Mouse (Mus musculus) spleen, postnatal 4 days (tissue): Measurements from ENCODE around the gene Ggt5.

ENCODE experiments used
- DNase-seq, 2 experiments: peaks; one replicate each; pipeline ENCODE4 v3.0.0; 2022; ENCODE audit warnings: low spot score in 2 of 2

Ggt5 gene

DNA sequence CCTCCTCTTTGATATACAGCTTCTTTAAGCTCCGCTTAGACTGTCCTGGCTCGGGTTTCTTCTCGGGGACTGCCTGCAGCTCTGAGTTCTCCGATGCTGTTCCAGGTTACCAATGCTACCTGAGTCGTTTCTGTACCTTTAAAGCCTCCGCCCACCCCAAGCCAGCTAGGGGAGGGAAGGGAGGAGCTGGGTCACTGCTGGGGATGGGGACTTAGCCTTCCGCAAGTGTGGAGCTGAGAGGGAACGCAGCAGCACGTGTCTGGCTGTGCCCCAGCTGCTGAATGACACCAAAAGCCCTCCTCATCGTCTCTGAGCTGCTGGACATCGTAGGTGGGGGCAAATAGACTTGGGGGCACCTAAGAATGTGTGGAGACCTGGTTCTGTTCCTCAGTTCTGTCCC, 20.7 kb upstream of the Ggt5 start:
- DNase-seq, result no peak

- no peak for DNase-seq
Measured at GRCm38 (mm10) chr10:75568851-75569250, 20.3 kb upstream of the Ggt5 start.

DNA sequence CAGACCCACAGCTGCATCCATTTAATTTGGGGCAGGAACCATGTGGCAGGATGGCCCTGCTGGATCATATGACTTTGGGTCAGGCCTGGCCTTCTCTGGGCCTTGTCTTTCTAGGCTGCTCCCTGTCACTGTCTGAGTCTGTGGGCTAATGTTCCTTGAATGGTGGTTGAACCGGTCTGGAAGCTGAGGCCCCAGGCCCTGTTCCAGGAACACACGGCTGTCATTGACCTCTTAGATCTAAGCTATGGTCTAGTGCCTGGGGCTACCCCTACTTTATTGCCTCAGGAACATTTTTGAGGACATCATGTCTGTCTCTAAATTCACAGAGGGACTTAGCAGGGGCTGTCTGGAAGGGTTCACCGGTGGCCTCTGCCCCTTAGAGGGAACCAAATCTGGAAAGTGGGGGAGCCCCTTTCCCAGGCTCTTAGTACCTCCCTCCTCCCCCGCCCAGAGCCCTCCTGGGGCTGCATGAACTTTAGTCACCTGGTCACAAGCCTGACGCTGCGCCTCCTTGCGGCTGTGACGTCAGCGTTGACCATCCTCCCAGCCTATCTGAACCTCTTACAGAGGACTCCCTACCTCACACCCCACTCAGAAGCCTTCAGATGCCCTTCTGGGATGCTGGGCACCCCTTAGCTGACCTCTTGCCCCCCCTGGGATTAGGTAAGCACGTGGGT, 18.0 kb upstream of the Ggt5 start:
- DNase-seq, result no peak

GRCm38 (mm10) chr10:75571937-75572336, 17.2 kb upstream of the Ggt5 start:
- DNase-seq, result no peak

DNA sequence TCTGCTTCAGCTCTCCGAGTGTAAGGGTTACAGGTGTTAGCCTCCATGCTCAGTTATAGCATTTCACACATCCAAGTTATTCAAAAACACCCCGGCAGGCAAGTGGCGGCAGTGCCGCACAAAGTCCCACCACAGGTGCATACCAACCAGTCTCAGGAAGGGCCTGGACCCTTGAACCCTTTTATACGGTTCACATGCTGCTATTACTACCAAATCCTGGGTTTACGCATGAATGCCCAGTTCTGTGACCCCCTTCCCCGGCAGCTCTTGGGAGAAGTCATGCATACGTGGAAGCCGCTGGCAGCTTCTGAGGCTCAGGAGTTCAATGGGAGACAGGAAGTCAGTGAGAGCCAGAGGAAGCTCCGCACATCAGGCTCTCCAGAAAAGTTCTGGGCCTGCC, 16.0 kb upstream of the Ggt5 start:
- no peak for DNase-seq

DNA sequence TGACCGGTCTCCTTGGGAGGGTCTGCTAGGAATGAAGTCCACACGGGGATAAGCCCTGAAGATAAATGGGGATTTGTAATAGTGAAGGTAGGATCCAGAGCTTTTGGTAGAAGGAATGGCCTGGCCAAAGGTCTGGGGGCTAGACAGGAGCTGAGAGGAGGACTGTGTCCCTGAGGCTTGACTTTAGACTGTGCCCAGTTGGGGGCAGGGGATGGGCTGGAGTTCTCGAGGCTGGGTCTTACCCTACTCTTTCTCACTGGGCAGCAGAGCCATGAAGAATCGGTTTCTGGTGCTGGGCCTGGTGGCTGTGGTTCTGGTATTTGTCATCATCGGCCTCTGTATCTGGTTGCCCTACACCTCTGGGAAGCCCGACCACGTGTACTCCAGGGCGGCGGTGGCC, 15.2 kb upstream of the Ggt5 start:
- no peak for DNase-seq

DNA sequence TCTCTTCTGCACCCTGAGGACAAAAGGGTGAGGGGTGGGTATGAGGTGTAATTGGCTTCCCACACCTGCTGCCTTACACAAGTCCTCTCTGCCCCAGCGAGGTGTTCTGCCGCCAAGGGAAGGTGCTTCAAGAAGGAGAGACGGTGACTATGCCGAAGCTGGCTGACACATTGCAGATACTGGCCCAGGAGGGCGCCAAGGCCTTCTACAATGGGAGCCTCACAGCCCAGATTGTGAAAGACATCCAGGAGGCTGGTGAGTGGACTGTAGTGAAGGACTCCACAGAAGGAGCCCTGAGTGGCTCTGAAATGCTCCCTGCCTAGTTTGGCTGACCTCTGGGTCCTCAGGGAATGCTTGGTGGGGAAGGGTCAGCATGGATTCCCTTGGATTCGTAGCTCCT, 10.0 kb upstream of the Ggt5 start:
- DNase-seq, result peak in 1 of 2 experiments; percentile 56

DNA sequence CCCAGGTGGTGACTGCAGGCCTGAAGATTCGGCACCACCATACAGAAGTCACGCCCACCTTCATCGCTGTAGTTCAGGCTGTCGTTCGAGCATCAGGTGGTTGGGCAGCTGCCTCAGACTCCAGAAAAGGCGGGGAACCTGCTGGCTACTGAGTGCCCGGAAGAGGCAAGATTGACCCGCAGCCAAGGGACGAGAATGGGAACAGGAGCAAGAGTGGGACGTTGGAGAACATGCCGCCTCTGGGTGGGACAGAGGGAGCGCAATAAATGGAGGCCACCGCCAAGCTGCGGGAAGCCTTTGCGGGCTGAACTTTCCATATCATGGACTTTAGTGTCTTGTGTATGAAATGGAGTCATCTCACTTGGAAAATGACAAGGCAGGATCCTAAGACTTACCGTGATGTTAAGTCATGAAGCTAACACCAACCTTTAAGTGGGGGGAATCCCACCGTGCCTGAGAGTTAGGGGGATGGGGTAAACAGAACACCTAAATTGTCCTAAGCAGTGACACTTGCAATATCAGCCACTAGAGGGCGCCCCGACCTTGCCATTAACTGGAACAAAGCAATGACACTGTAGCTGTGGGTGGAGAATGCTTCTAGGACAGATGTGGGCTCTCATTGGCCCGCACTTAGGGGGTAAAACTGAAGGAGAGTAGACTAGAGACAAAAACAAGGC, 3.1 kb upstream of the Ggt5 start:
- DNase-seq, result peak; percentile 85 to 97

GRCm38 (mm10) chr10:75586553-75586879, 2.6 kb upstream of the Ggt5 start:
- DNase-seq, result no peak

DNA sequence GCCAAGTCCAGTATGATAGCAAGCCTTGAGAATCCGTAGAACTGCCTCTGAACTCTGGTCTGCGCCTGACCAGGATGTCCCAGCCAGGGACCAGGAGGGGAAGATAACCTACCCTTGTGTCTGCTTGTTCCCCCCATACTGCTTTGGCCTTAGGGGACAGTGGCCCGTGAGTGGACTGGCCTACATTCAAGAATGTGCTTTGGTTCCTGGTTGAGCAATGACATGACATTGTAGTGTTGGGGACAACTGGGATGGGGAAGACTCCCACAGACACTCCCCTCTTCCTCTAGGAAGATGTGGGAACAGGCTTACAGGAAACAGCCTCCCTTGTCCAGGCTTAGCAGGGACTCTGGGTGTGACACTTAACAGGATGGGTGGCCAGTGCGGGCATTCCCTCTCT, 1.4 kb upstream of the Ggt5 start:
- DNase-seq, result no peak

GRCm38 (mm10) chr10:75588336-75588735, 804 bp upstream of the Ggt5 start:
- no peak for DNase-seq

DNA sequence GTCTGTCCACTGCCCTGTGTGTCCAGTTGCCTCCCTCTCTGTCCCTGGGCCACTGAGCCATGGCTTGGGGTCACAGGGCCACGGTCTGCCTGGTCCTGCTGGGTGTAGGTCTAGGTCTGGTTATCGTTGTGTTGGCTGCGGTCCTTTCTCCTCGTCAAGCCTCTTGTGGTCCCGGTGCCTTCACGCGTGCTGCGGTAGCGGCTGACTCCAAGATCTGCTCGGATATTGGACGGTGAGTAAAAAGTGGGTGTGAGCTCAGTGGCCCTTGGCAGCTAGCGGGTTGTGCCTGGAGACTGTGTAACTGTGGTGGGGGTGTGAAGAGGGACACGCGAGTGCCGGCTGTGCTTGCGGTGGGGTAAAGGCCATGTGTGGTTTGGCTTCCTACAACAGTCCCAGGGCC, 511 bp downstream of the Ggt5 start:
- DNase-seq, result no peak

DNA sequence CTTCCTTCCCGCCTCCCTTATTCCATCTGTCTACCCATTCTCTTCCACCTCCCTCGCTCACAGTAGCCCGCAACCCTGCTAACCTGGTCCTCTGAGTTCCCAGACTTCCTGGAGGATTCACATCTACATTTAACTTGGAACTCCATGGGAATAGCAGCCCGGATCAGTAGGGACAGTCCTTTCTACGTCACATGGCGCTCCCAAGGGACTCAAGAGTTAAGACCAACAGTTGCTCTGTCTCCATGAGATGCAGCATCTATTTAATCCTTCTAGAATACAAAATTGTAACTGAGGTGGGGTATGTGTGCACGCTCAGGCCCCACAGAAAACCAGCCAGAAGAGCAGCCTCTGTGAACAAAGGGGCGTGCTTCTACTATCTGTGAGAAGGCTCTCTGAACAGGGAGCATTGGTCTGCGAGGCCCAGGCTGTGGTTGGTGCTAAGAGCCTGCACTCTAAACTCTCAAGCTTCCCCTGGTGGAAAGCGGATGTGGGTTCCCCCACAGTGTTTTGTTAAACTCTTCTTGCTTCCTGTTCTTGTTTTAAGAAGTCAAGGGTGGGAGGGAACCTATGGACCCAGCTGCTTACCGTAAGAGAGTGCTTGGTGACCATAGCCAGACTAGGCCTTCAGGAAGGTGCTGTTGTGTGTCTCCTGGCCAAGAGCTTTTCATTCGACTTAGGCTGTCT, 2.2 kb downstream of the Ggt5 start:
- DNase-seq, result peak; percentile 74 to 82

DNA sequence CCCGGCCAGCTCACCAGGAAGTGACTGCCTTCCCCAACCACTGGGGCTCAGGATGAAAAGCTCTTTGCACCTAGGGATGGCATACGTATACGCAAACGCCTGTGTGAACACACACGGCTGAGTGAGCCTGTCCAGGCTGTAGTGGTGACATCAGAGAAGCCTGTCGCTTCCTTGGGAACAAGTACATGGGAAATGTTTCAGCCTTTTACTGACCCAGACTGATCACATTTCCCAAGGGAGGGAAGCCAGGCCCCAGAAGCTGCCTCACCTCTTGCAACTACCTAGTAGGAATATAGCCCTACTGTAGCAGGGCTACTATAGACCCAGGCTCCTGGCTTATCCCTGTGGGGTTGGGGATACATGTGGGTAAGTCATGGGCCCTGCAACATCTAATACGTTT, 3.4 kb downstream of the Ggt5 start:
- no peak for DNase-seq

- no peak for DNase-seq
Measured at GRCm38 (mm10) chr10:75595981-75596380, 6.8 kb downstream of the Ggt5 start.

DNA sequence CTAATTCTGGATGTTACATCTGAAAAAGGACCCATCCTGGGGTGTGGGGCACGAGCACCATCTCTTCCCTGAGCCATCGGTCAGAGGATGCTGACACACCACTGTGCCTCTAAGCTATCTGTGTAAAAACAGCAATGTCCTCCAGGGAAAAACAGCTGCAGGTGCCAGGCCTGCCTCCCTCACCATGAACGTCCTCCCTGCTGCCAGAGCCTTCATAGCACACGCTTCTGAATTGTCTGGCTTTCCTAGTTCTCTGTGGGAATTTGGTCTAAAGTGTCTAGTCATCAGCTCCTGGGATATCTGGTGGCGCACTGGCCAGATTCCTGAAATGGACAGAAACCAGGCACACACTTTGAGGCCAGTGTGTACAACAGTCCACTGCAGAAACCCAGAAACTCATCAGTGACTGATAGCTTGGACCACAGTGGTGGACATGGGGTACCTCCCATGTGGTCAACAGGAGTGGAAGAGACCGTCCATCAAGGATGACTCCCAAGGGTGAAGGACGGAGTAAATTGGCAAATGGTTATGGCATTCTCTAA, 11.1 kb downstream of the Ggt5 start:
- no peak for DNase-seq

DNA sequence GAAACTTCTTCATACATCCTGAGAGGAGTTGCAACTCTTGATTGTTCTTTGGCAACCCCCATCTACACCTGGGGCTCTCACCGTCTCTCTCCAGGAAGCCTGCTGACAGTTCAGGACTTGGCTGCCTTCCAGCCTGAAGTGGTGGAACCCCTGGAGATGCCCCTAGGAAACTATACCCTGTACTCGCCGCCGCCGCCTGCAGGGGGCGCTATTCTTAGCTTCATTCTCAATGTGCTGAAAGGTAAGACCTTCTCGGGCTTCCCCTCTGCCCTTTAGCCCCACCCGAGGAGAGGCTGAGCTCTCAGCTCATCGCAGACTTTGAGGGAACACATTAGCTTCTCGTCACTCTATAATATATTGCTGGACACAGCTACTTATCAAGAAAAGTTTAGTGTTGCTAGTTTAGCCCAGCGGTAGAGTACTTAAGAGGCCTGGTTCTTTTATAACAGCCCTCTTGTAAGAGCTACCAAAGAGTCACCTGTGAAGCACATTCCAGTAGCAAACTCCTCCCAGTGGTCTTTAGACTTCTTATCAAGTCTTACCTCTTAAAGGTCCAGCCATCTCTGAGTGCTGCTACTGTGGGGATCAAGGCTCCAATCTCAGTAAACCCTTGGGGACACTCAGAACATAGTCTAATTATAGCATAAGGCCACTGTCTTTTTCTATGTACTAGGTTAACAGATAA, 16.2 kb downstream of the Ggt5 start:
- peak in 1 of 2 experiments; percentile 76 for DNase-seq

DNA sequence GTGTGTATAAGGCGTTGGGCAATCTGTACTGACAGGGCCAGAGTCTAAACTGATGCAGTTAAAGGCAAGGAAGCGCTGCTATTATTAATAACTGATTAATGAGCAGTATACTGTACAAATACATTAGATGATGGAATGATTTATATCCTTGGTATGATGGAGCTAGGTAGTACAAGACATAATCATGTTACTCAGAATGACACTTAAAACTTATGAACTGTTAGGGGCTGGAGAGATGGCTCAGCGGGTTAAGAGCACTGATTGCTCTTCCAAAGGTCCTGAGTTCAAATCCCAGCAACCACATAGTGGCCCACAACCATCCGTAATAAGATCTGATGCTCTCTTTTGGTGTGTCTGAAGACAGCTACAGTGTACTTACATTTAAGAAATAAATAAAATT, 18.1 kb downstream of the Ggt5 start:
- no peak for DNase-seq

GRCm38 (mm10) chr10:75608975-75609374, 19.8 kb downstream of the Ggt5 start:
- DNase-seq, result no peak

GRCm38 (mm10) chr10:75610486-75610885, 21.3 kb downstream of the Ggt5 start:
- DNase-seq, result no peak

GRCm38 (mm10) chr10:75616044-75616443, 26.9 kb downstream of the Ggt5 start:
- DNase-seq, result no peak

DNA sequence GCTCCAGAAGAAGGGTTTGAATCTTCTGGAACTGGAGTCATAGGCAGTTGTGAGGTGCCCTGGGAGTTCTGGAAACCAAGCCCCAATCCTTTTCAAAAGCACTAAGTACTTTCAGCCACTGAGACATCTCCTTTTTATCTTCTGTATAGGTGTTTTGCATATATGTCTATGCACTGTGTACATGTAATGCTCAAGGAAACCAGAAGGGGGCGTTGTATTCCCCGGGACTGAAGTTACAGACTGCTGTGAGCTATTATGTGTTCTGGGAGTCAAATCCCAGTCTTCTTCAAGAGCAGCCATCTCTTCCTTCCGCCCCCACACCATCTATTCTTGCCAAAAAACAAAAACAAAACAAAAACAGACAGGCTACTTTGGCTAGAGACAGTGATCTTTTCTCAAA, 31.7 kb downstream of the Ggt5 start:
- DNase-seq, result no peak
